Mouse (Mus musculus): ENCODE measurements around the gene Calr.

- TF ChIP-seq CTCF (conservative IDR thresholded peaks at IDR 0.05; ENCODE audit: low read length) (no peak), NANOG (IDR thresholded peaks at IDR 0.05; ENCODE audit: borderline replicate concordance, low read length) (no peak)
Measured at GRCm38 (mm10) chr8:84810896-84811295, 35.8 kb downstream of the Calr start.
